Mouse (Mus musculus): ENCODE measurements around the gene Trappc2.

Trappc2 gene

GRCm38 (mm10) chrX:166440036-166440615 is at the start of gene Trappc2:
Gene Trappc2, plus strand, starts transcription at chrX:166440574.
- DNase-seq (ENCODE audit: low read depth, low spot score): no peak

- DNase-seq (ENCODE audit: low read depth, low spot score): no peak
Measured at GRCm38 (mm10) chrX:166393753-166394152, 46.6 kb upstream of the Trappc2 start.

DNA sequence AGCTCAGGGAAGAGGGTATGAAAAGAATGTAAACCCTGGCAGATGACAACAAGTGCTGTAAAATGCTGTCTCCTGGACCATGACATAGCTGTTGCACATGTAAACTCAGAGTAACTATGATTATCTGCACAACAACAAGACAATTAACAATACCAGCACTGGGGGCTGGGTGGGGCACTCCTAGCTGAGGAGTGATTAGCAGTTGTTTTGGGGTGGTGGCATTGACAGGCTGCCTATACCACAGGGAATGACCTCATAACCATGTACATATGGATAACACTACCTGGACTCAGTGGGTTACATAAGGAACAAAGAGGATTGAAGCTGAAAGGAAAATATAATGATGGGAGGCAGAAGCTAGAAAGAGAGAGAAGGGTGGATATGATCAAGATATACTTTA is 32.5 kb upstream of the Trappc2 start:
- DNase-seq (ENCODE audit: low read depth, low spot score): no peak

DNA sequence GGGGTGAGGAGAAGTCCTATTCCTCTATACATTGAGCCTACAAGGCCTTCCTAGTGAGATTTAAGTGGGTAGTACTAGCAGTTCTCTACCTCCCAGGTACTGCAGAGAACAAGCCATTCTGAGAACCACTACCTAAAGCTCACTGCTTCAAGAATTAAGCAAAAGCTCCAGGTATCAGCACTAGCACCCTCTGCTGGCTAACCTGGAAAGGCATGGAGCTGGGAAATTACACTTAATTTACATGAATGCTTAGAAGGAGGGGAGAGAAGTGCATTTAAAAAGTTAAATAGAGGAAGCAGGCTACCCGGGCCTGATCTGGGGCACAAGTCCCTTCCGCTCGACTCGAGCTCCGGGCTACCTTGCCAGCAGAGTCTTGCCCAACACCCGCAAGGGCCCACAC is 24.2 kb upstream of the Trappc2 start:
- no peak for DNase-seq (ENCODE audit: low read depth, low spot score)

- no peak for DNase-seq (ENCODE audit: low read depth, low spot score)
Measured at GRCm38 (mm10) chrX:166434812-166435211, 5.6 kb upstream of the Trappc2 start.

GRCm38 (mm10) chrX:166440616-166441063 is 266 bp downstream of the Trappc2 start, which contains the start of gene Ofd1:
Gene Ofd1, minus strand, starts transcription at chrX:166440704.
- DNase-seq (ENCODE audit: low read depth, low spot score): peak; percentile 72

DNA sequence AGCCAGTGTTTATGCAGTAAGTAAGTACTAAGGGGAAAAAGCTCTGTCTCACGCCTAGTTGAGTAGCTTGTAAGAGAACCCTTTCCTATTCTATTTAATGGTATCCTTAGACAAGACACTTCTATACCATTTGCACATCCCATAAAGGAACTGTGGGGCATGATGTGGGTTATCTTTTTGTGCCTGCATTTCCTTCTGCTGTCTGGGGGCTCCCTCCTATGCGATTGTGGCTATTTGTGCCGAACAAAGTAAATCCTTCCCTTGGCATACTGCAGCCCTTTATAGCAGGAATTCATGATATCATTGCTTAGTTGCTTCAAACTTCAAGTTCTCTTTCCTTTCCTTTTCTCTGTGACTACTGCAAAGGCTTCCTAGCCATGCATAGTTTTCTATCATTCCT is 4.2 kb downstream of the Trappc2 start:
- DNase-seq (ENCODE audit: low read depth, low spot score): no peak

GRCm38 (mm10) chrX:166453532-166453931 is 13.2 kb downstream of the Trappc2 start:
- no peak for DNase-seq (ENCODE audit: low read depth, low spot score)

DNA sequence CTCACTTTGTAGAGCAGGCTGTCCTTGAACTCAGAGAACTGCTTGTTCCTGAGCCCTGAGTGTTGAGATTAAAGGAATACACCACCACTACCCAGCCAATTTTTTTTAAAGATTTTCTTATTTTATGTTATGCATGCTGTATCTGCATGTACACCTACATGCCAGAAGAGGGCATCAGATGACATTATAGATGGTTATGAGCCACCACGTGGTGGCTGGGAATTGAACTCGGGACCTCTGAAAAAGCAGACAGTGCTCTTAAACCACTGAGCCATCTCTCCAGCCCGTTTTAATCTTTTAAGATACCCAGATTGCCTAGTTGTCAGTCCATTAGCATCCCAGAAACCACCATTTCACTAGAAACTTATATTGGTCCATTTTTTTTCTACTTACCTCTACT is 14.0 kb downstream of the Trappc2 start:
- no peak for DNase-seq (ENCODE audit: low read depth, low spot score)

- no peak for DNase-seq (ENCODE audit: low read depth, low spot score)
Measured at GRCm38 (mm10) chrX:166455525-166455924, 15.2 kb downstream of the Trappc2 start.

DNA sequence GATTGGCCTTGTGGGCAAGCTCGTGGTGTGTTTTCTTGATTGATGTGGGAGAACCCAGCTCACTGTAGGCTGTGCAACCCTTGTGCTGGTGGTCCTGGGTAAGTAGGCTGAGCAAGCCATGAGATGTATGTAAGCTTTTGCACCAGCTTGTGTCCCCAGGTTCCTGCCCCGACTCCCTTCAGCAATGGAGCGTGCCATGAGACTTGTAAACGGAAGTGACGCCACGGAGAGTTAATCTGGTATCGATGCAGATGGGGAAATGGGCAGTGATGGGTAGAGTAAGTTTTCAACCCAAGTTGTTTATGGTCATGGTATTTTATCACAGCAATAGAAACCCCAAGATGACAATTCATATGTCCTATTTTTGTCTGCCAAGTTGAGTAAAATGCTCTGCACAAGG is 27.9 kb downstream of the Trappc2 start:
- no peak for DNase-seq (ENCODE audit: low read depth, low spot score)

DNA sequence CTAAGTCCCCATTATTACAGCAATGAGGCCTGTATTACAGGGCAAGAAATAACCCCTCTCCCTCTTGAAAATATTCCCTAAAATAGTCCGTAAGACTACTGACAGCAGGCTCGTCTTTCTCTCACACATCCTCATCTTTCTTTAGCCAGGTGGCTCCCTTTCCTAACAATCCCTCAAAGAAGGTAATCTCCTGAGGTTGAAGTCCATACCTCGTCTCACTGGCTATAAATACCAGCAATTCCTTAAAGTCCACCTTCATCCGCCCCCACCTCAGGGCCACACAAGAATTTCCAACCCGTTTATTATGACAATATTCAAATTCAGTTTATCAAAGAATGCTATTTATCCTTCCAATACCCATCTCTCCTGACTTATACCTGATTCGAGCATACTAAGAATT is 32.2 kb downstream of the Trappc2 start:
- no peak for DNase-seq (ENCODE audit: low read depth, low spot score)

DNA sequence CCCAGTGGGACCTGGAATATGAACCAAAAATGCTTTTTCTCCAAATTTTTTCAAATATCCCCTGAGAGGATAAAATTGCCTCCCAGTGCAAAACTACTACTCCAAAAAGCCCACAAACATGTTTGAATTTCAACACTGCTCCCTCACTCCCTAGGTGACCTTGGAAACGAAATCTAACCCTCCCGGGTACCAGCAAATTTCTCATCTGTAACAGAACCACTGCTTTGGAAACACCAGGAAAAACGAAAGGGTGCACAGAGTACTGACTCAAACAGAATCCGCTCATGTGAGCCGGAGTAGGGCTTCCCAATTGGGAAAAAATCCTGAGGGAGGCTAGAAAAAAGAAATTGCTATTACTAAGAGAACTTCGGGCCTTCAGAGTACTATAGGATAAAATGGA is 37.0 kb downstream of the Trappc2 start:
- no peak for DNase-seq (ENCODE audit: low read depth, low spot score)

DNA sequence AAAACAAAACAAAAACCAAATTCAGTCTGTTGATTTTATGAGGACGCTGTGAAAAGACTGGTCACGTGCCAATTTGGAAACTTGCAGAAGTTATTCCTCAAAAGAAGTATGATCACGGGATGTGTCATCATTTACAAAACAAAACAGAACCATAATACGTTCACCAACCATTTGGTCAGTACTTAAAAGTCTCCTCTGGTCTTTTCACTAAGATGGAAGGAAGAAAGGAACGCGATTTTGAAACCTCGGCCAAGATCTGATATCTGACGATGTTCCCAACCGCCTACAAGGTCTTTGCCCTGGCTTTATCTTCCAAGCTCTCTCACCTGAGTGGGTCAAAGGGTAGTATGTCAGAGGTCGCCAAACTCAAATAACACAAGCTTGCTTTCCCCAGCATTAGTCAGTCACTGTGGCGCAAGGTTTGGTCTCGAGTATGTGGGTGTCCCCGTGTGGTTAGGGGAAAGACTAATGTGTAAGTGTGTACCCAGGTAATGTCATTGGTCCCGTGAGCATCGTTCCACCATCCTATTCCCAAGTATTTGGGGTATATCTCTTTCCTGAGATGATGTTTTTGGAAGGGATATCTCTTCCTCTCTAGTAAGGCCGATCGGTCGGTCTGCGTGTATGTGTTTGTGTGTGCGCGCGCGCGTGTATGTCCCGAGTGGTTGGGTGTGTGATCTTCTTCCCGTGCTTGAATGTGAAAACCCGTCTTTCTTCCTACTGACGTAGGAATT is 38.4 kb downstream of the Trappc2 start:
- no peak for DNase-seq (ENCODE audit: low read depth, low spot score)

DNA sequence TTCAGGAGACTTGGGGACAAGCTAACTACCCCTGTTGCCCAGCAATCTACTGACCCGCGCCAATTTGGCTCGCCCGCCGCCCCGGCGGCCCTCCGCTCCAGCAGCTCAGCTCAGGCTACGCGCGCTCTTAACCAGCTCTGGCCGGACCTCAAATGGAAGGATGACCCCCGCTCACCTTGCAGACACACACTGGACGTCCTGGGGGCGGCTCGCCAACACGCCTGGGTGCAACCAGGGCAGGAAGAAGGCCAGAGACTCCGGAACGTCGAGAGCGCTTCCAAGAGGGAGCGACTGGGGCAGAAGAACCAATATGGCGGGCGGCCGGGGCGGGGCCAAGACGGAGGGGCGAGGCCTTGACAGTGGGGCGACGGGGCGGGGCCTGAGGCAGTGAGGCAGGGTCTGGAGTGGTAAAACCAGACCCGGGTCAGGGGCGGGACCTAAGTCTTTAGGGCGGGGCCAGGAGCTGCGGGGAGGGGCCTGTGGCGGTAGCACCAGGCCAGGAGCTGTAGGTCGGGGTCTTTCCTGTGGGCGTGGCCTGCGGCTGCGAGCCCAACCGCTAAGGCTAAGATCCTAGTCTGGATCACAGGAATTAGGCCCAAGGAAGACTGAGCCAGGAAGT is 39.1 kb downstream of the Trappc2 start, which contains the start of gene Rab9:
Gene Rab9 (minus strand): TSS at position 503 of the 619 bp plus-strand sequence.
- DNase-seq (ENCODE audit: low read depth, low spot score): peak; percentile 81

GRCm38 (mm10) chrX:166495052-166495451 is 54.7 kb downstream of the Trappc2 start:
- no peak for DNase-seq (ENCODE audit: low read depth, low spot score)

DNA sequence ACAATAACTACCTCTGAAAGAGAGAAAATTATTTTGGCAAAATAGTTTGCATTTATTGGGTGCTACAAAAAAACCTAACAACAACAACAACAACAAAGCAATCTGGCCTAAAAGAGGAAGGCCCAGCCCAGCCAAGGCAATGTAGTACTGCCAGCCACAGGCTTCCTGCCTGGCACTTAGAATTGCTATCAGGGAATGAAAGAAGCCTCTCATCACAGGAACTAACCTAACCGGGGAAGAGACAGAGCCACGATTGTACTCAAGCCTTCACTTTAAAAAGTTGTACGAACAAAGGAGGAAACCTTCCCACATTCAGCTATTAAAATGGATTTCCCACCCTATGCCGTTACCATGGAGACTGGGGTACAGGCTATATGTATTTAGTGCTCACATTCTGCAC is 57.4 kb downstream of the Trappc2 start:
- no peak for DNase-seq (ENCODE audit: low read depth, low spot score)

- no peak for DNase-seq (ENCODE audit: low read depth, low spot score)
Measured at GRCm38 (mm10) chrX:166499496-166500190, 59.3 kb downstream of the Trappc2 start.

All from WW6 (cell line).